Mouse (Mus musculus): ENCODE data around the gene Gm27027.

GRCm38 (mm10) chr2:93959346-93959745, 36.8 kb downstream of the Gm27027 start:
- TF ChIP-seq CTCF (IDR thresholded peaks at IDR 0.05; ENCODE audit: low read depth, low read length) (no peak), POLR2A (IDR thresholded peaks at IDR 0.05; ENCODE audit: insufficient read depth, low read length) (no peak)
